Mouse (Mus musculus) spleen, adult 2 months (tissue): ENCODE results near the gene Clcn7.

Experiments used
- CTCF ChIP-seq: fragments of 200-500 bp; IDR thresholded peaks from 2 replicates; pipeline ENCODE4 v1.5.1; 2011; ENCODE audit warnings: mild to moderate bottlenecking, inconsistent platforms; ENCODE audit not compliant: insufficient read depth, insufficient read length, insufficient replicate concordance; ENCODE audit errors: extremely low read depth
- POLR2A ChIP-seq: fragments of 200-500 bp; IDR thresholded peaks from 2 replicates; pipeline ENCODE4 v1.6.1; 2011; ENCODE audit warnings: low read depth, low read length, inconsistent platforms

- TF ChIP-seq CTCF (no peak), POLR2A (no peak)
These were observed 22.6 kb upstream of the Clcn7 start for GRCm38 (mm10) chr17:25110590-25110989.
